Mouse (Mus musculus): ENCODE measurements around the gene Ccdc71. TPM values are rescaled to one million over a fixed set of nuclear protein-coding genes. Genes with fewer than 3 reads are reported as not detected.

The Ccdc71 gene
- total RNA-seq, 4 experiments from 2014 or later = 21.3 to 28.3 (median 26.7) TPM

GRCm38 (mm10) chr9:108456953-108457352 lies 3.4 kb upstream of the Ccdc71 start:
- DNase-seq (ENCODE audit: low spot score) = no peak

GRCm38 (mm10) chr9:108459939-108460318 lies 398 bp upstream of the Ccdc71 start:
- no peak for DNase-seq (ENCODE audit: low spot score)

GRCm38 (mm10) chr9:108461181-108461631 lies 879 bp downstream of the Ccdc71 start, which contains the start of gene Klhdc8b:
Gene Klhdc8b (minus strand): TSS chr9:108461581.
- no peak for DNase-seq (ENCODE audit: low spot score)

GRCm38 (mm10) chr9:108461675-108462074 lies 1.3 kb downstream of the Ccdc71 start:
- no peak for DNase-seq (ENCODE audit: low spot score)

GRCm38 (mm10) chr9:108462192-108462591 lies 1.9 kb downstream of the Ccdc71 start:
- DNase-seq (ENCODE audit: low spot score) = peak; percentile 52

- DNase-seq (ENCODE audit: low spot score) = no peak
These were observed 3.4 kb downstream of the Ccdc71 start for GRCm38 (mm10) chr9:108463713-108464112.

- DNase-seq (ENCODE audit: low spot score) = no peak
These were observed 5.9 kb downstream of the Ccdc71 start for GRCm38 (mm10) chr9:108466219-108466618.

GRCm38 (mm10) chr9:108469430-108469829 lies 9.1 kb downstream of the Ccdc71 start:
- no peak for DNase-seq (ENCODE audit: low spot score)

- DNase-seq (ENCODE audit: low spot score) = no peak
These were observed 9.5 kb downstream of the Ccdc71 start for GRCm38 (mm10) chr9:108469845-108470244.

GRCm38 (mm10) chr9:108474528-108474927 lies 14.2 kb downstream of the Ccdc71 start:
- no peak for DNase-seq (ENCODE audit: low spot score)

GRCm38 (mm10) chr9:108478638-108479156 lies 18.4 kb downstream of the Ccdc71 start:
- peak; percentile 93 for DNase-seq (ENCODE audit: low spot score)

- no peak for DNase-seq (ENCODE audit: low spot score)
These were observed 18.9 kb downstream of the Ccdc71 start for GRCm38 (mm10) chr9:108479241-108479640.

GRCm38 (mm10) chr9:108479721-108480351 lies 19.5 kb downstream of the Ccdc71 start, which contains the start of gene Lamb2:
Gene Lamb2 (plus strand): TSS chr9:108479736.
- peak; percentile 95 for DNase-seq (ENCODE audit: low spot score)

- no peak for DNase-seq (ENCODE audit: low spot score)
These were observed 20.6 kb downstream of the Ccdc71 start for GRCm38 (mm10) chr9:108480813-108481519.

GRCm38 (mm10) chr9:108481520-108482210 lies 21.3 kb downstream of the Ccdc71 start:
- no peak for DNase-seq (ENCODE audit: low spot score)

GRCm38 (mm10) chr9:108483051-108483790 lies 22.9 kb downstream of the Ccdc71 start:
- DNase-seq (ENCODE audit: low spot score) = no peak

- DNase-seq (ENCODE audit: low spot score) = no peak
These were observed 23.7 kb downstream of the Ccdc71 start for GRCm38 (mm10) chr9:108484021-108484420.

- no peak for DNase-seq (ENCODE audit: low spot score)
These were observed 25.1 kb downstream of the Ccdc71 start for GRCm38 (mm10) chr9:108485301-108485875.

GRCm38 (mm10) chr9:108486973-108487530 lies 26.7 kb downstream of the Ccdc71 start:
- no peak for DNase-seq (ENCODE audit: low spot score)

GRCm38 (mm10) chr9:108488403-108488802 lies 28.1 kb downstream of the Ccdc71 start:
- no peak for DNase-seq (ENCODE audit: low spot score)

GRCm38 (mm10) chr9:108489215-108489614 lies 28.9 kb downstream of the Ccdc71 start:
- no peak for DNase-seq (ENCODE audit: low spot score)
